Mouse (Mus musculus): ENCODE data around the gene Acan.

- TF ChIP-seq CTCF (conservative IDR thresholded peaks at IDR 0.05; ENCODE audit: insufficient read depth, insufficient read length, low read depth, low read length) (peak; percentile 77), POLR2A (IDR thresholded peaks at IDR 0.05; ENCODE audit: low read depth, low read length) (no peak)
These were observed 27.5 kb downstream of the Acan start for GRCm38 (mm10) chr7:79080572-79081399.

Measured in kidney, adult 2 months (tissue).